Mouse (Mus musculus) liver, postnatal 0 days (tissue): ENCODE measurements around the gene Colq.

Experiments
- CTCF ChIP-seq: sonication (generic); IDR thresholded peaks from 2 replicates; pipeline ENCODE4 v1.5.1; 2016; ENCODE audit warnings: antibody characterized with exemption, low read depth
- EP300 ChIP-seq: IDR thresholded peaks from 2 replicates; pipeline ENCODE4 v1.6.1; 2016; ENCODE audit warnings: antibody characterized with exemption, low read depth, mild to moderate bottlenecking

DNA sequence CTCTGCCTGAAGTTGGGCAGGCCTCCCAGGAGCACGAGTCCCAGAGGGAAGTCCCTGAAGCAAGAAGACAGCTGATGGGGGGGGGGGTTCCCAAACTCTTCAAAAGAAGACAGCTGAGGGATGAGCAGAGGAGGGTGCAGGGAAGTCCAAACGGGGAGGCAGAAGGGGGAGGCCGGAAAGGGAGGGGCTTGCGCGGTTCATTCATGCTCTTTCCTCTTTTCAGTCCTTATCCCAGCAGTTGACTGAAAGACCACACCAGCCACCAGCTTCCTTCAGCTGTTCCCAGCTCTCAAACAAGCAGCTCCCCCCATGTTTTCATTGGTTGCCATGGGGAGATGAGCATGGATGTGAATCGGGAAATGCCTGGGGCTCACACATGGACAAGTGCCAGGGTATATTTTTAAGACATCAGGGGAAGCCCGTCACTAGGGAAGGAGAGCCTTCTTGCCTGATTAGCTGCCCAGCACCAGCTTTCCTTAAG lies 22.0 kb downstream of the Colq start:
- TF ChIP-seq CTCF: no peak
- TF ChIP-seq EP300: no peak
